Mouse (Mus musculus): ENCODE data around the gene Gm18336. TPM values are rescaled to one million over a fixed set of nuclear protein-coding genes. Genes with fewer than 3 reads are reported as not detected.

Gene Gm18336
- not detected in 2 replicates for polyA plus RNA-seq (2012; rRNA removed)

DNA sequence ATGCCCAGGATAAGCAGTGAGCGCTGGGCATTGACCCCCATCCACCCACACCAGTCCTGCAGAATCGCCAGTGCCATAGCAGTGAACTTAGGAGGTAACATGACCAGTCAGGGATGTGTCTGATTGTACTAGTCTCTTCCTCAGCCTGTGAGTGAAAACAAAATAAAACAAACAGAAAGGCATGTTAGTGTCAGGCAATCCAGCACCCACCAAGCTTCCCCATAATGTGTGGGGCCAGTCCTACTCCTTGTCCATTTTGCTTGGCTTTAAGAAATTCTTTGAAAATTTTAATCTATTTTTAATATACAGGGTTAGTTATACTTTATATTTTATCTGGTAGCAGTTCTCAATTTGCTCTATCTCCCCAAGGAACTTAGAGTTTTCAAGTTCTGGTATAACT is at the start of gene Gm18336:
TSS of gene Gm18336 (minus strand) at position 101 of the 400 bp plus-strand sequence.

DNA sequence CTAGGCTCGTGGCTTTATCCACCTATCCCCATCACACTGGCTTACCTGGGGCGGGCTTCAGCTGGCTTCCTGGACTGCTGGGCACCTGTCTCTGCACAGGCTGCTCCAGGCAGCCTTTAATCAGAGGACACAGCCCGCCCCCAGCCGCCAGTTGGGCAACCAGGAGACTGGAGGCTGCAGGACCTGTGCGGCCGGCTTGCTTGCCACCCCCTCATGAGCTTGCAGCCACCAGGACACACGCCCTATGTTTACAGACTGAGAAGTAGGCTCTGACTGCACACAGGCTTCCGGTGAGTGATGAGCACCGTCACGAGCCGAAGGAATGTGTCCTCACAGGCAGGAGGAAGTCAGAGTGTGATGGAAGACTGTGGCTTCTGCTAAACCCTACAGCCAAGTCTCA is 36.7 kb upstream of the Gm18336 start, which contains the start of gene Trex2:
TSS of gene Trex2 (minus strand) at position 93 of the 400 bp plus-strand sequence.

DNA sequence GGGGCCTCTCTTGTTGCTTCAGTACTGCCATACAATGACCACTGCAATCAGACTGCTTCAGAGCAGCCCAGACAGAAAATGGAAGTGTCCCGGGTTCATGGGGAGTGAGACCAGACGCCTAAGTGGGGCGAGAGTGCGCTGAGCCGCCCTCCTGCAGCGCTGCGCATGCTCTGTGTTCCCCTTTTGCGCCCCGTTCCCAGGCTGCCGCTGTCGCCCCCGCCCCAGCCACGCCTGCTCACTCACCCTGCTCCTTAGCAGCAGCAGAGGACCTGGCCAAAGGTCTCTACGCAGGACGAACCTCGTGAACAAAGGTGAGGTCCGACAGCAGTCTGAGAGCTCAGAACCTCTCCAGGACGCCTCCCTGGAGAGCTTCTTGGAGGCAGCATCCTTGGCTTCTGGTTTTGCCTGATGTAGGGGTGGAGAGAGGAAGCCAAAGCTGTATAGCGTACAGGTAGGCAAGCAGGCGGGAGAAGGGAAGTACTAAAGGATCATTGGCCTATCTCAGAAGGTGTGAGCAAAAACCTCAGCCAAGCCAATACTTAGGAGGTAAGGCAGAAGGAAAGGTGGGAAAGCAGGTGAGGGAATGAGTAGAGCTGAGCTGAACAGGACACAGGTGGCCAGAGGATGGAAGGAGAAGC is 12.5 kb upstream of the Gm18336 start, which contains the start of gene Zfp92:
TSS of gene Zfp92 (plus strand) at position 217 of the 638 bp plus-strand sequence.

Other genes starting within 250 kb of the Gm18336 start
- not detected in 2 replicates for gene Xlr5b, start 249.9 kb downstream of the Gm18336 start, polyA plus RNA-seq (2012; rRNA removed)
- gene DXBay18, start 249.3 kb downstream of the Gm18336 start, polyA plus RNA-seq (2012; rRNA removed) = 0.01 and 0.05 TPM in 2 replicates
- gene Spin2d, start 221.7 kb downstream of the Gm18336 start, polyA plus RNA-seq (2012; rRNA removed) = not detected in 2 replicates
- 0.73 and 1.6 TPM in 2 replicates for gene Xlr3b, start 206.5 kb downstream of the Gm18336 start, polyA plus RNA-seq (2012; rRNA removed)
- 1.0 and 1.5 TPM in 2 replicates for gene Xlr4b, start 184.4 kb downstream of the Gm18336 start, polyA plus RNA-seq (2012; rRNA removed)
- 1.0 and 1.4 TPM in 2 replicates for gene F8a, start 170.4 kb downstream of the Gm18336 start, polyA plus RNA-seq (2012; rRNA removed)
- gene Xlr4c, start 155.6 kb downstream of the Gm18336 start, polyA plus RNA-seq (2012; rRNA removed) = 0.24 and 0.32 TPM in 2 replicates
- not detected in 2 replicates for gene Xlr3c, start 133.3 kb downstream of the Gm18336 start, polyA plus RNA-seq (2012; rRNA removed)
- gene Xlr5a, start 105.8 kb downstream of the Gm18336 start, polyA plus RNA-seq (2012; rRNA removed) = 0.05 TPM in 1 of 2 replicates, not detected in the other
- not detected in 2 replicates for gene Xlr5c, start 105.8 kb downstream of the Gm18336 start, polyA plus RNA-seq (2012; rRNA removed)
- gene Gm45015, start 61.9 kb downstream of the Gm18336 start, polyA plus RNA-seq (2012; rRNA removed) = not detected in 2 replicates
- gene Zfp275, start 56.1 kb downstream of the Gm18336 start, polyA plus RNA-seq (2012; rRNA removed) = 3.2 TPM in 2 replicates
- gene Zfp92, start 12.4 kb upstream of the Gm18336 start, polyA plus RNA-seq (2012; rRNA removed) = under 0.01 TPM in 1 of 2 replicates, not detected in the other
- 0.03 TPM in 1 of 2 replicates, not detected in the other for gene Trex2, start 36.6 kb upstream of the Gm18336 start, polyA plus RNA-seq (2012; rRNA removed)
- gene Haus7, start 60.3 kb upstream of the Gm18336 start, polyA plus RNA-seq (2012; rRNA removed) = 29.5 and 31.5 TPM in 2 replicates
- 16.4 and 17.4 TPM in 2 replicates for gene Bgn, start 84.9 kb upstream of the Gm18336 start, polyA plus RNA-seq (2012; rRNA removed)
- gene Atp2b3, start 104.3 kb upstream of the Gm18336 start, polyA plus RNA-seq (2012; rRNA removed) = 0.01 TPM in 1 of 2 replicates, not detected in the other
- gene Dusp9, start 240.7 kb upstream of the Gm18336 start, polyA plus RNA-seq (2012; rRNA removed) = 21.2 and 21.9 TPM in 2 replicates